ENCODE assay signal across 14 mouse cellular contexts in the genomic region with DNA sequence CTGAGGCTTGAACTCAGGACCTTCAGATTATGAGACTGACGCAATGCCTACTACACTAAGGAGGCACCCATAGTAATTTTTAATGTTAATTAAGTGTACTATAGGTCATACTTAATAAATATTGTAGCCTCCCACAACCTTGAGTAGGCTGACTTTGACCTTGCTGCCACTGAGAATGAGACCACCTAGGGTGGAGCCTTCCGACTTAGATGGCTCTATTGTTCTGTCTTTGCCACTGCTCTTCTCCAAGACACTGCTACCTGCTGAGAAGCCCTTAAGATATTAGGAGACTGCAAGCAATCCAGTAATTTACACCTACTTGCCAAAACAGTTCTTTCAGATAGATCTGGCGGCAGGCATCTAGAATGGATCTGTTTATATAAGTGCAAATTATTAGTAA. TPM values are rescaled to one million over a fixed set of nuclear protein-coding genes. Genes with fewer than 3 reads are reported as not detected.
"Had no signal": no experiment of that assay in that cellular context is flagged by ENCODE, and none has a peak within 500 bp of the region (broad histone marks: within the 10 kb centered on the region; RNA-seq: fewer than 3 reads in every experiment).

No protein-coding gene starts in this region.

RNA-seq across cellular contexts. Expression of gene Gm21060, which starts 24.0 kb away (rescaled TPM):
- total RNA-seq: neutrophil, adult 5-6 weeks had no signal
- polyA plus RNA-seq: neural tube, embryonic 13.5 days; neural tube, embryonic 14.5 days; neural tube, embryonic 15.5 days; small intestine, adult 2 months; spleen, adult 2 months; stomach, embryonic 14.5 days; stomach, embryonic 15.5 days; stomach, embryonic 16.5 days; stomach, postnatal 0 days; testis, adult 2 months; thymus, adult 2 months; thymus, postnatal 0 days; urinary bladder, adult 2 months had no signal
